Mouse (Mus musculus): ENCODE measurements at regions not wholly inside any gene's neighbourhood (a gene's known extent, or its start where the extent isn't known, plus 50 kb on each side); places are given as distances from the start of the nearest gene placed in this dataset.

- no peak for TF ChIP-seq POLR2A (IDR thresholded peaks at IDR 0.05; ENCODE audit: borderline replicate concordance, extremely low read depth, low read depth, low read length)
- no peak for TF ChIP-seq CTCF (IDR thresholded peaks at IDR 0.05; ENCODE audit: insufficient read depth, low read length)
These were observed 50.2 kb upstream of the Agps start for GRCm38 (mm10) chr2:75781781-75782211.
